Mouse (Mus musculus): ENCODE results near the gene D630036H23Rik. TPM values are rescaled to one million over a fixed set of nuclear protein-coding genes. Genes with fewer than 3 reads are reported as not detected.

The D630036H23Rik gene
- polyA plus RNA-seq, 1 experiment from 2014 or later, result 2.0 TPM

DNA sequence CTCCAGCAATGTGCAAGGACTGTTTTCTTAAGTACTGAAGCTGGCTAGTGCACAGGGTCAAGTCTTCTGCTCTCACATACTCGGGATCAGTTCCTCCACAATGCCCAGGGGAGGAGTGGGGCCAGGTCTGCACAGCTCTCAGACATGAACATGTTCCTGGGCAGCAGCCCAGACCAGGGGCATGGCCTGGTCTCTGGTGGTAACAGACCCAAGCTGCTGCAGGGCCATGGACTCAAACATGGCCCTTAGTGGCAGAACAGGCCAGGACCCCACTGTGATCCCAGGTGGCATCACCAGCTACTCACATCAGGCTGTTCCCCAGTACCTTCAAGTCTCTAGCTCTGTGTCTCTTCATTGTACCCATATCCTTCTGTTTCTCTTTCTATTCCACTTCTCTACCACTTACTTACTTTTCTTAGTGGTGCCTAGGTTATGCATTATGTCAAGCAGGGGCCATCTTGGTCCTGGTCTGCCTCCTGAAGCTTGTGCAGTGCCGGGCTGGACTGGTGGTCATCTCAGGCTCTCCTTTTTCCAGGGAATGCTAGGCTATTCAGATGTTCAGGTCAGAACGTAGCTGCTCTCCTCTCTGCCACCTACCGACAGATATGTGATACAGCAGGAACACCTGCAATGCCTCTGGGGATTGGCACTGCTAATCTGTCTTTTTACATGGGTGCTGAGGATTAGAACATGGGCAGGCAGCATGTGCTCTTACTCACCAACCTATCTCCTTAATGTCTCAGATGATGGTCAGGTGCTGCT lies 8.6 kb downstream of the D630036H23Rik start:
- H3K4me2 ChIP-seq, result no peak overlapping the region
- no peaks in the 10 kb centered on the region for H3K27me3 ChIP-seq
- no peak overlapping the region for H3K9ac ChIP-seq (replicated peaks)
- WGBS, result 51% methylated on average over 4 of the region's 4 CpGs
- H3K4me1 ChIP-seq (replicated peaks), result no peaks in the 10 kb centered on the region
- no peaks in the 10 kb centered on the region for H3K36me3 ChIP-seq
- no peak overlapping the region for H3K4me3 ChIP-seq (replicated peaks)
- no peaks in the 10 kb centered on the region for H3K9me3 ChIP-seq
- H3K27ac ChIP-seq, result no peak overlapping the region
- peak; percentile 63 for ATAC-seq (ENCODE audit: insufficient number of reproducible peaks, insufficient read depth, low FRiP score, low TSS enrichment, low read depth)

DNA sequence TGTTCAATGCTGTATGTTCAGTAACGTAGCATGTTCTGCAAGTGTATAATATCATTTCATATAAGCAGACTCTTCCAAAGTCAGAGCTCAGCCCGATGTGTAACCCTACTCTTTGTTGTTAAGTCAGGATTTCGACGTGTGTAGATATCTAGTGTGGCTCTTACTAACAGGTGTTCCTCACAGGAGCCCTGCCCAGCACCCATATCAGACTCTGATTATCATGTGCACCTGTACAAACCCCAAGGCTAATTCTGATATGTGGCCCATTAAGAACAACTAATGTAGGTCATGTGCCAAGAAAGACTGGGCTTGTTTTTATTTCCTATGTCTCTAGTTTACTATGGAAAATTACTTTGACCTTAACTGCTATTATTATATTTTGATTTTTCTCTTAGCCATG lies 18.0 kb downstream of the D630036H23Rik start:
- H3K4me2 ChIP-seq, result no peak overlapping the region
- H3K9me3 ChIP-seq, result peaks cover 3% of the 10 kb centered on the region; the same call in 1 of the 2 replicates
- no peak for ATAC-seq (ENCODE audit: insufficient number of reproducible peaks, insufficient read depth, low FRiP score, low TSS enrichment, low read depth)
- H3K36me3 ChIP-seq, result no peaks in the 10 kb centered on the region
- H3K27ac ChIP-seq, result no peak overlapping the region
- H3K4me1 ChIP-seq (replicated peaks), result no peaks in the 10 kb centered on the region
- WGBS, result 91% methylated on average over 4 of the region's 4 CpGs
- no peaks in the 10 kb centered on the region for H3K27me3 ChIP-seq
- no peak overlapping the region for H3K4me3 ChIP-seq (replicated peaks)
- H3K9ac ChIP-seq (replicated peaks), result no peak overlapping the region

DNA sequence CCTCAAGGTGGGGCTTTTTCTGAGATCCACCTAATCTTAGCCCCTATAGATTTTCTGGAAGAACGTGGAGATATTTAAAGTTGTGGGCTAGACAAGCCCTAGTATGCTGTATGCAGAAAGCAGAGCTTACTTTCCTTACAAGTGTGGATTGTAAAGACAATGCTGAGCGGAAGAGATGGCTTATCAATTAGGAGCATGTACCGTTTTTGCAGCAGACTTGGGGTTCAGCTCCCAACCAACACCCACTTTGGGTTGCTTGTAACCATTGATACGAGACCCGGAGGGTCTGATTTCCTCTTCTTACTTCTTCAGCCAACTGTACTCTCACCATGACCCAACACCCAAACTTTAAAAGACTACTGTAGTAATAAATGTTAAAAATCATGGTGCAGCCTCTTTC lies 21.3 kb downstream of the D630036H23Rik start:
- no peaks in the 10 kb centered on the region for H3K4me1 ChIP-seq (replicated peaks)
- no peaks in the 10 kb centered on the region for H3K36me3 ChIP-seq
- WGBS, result 92% methylated on average over 5 of the region's 5 CpGs
- no peak overlapping the region for H3K4me2 ChIP-seq
- no peak overlapping the region for H3K27ac ChIP-seq
- no peak overlapping the region for H3K4me3 ChIP-seq (replicated peaks)
- H3K27me3 ChIP-seq, result no peaks in the 10 kb centered on the region
- no peak overlapping the region for H3K9ac ChIP-seq (replicated peaks)
- peaks cover 3% of the 10 kb centered on the region; the same call in 1 of the 2 replicates for H3K9me3 ChIP-seq
- ATAC-seq (ENCODE audit: insufficient number of reproducible peaks, insufficient read depth, low FRiP score, low TSS enrichment, low read depth), result no peak

GRCm38 (mm10) chr12:36360064-36360463 lies 21.9 kb downstream of the D630036H23Rik start:
- no peak overlapping the region for H3K4me3 ChIP-seq (replicated peaks)
- H3K27ac ChIP-seq, result no peak overlapping the region
- H3K9me3 ChIP-seq, result peaks cover 3% of the 10 kb centered on the region; the same call in 1 of the 2 replicates
- H3K4me1 ChIP-seq (replicated peaks), result no peaks in the 10 kb centered on the region
- no peaks in the 10 kb centered on the region for H3K27me3 ChIP-seq
- no peaks in the 10 kb centered on the region for H3K36me3 ChIP-seq
- H3K4me2 ChIP-seq, result no peak overlapping the region
- no peak overlapping the region for H3K9ac ChIP-seq (replicated peaks)
- no peak for ATAC-seq (ENCODE audit: insufficient number of reproducible peaks, insufficient read depth, low FRiP score, low TSS enrichment, low read depth)
- 68% methylated on average over 3 of the region's 3 CpGs for WGBS

- H3K27me3 ChIP-seq, result no peaks in the 10 kb centered on the region
- H3K9ac ChIP-seq (replicated peaks), result no peak overlapping the region
- 84% methylated on average over 4 of the region's 4 CpGs for WGBS
- no peak overlapping the region for H3K27ac ChIP-seq
- no peaks in the 10 kb centered on the region for H3K9me3 ChIP-seq
- ATAC-seq (ENCODE audit: insufficient number of reproducible peaks, insufficient read depth, low FRiP score, low TSS enrichment, low read depth), result no peak
- H3K36me3 ChIP-seq, result no peaks in the 10 kb centered on the region
- no peak overlapping the region for H3K4me2 ChIP-seq
- H3K4me3 ChIP-seq (replicated peaks), result no peak overlapping the region
- no peaks in the 10 kb centered on the region for H3K4me1 ChIP-seq (replicated peaks)
Observed at GRCm38 (mm10) chr12:36344131-36344530, 37.9 kb downstream of the D630036H23Rik start.

DNA sequence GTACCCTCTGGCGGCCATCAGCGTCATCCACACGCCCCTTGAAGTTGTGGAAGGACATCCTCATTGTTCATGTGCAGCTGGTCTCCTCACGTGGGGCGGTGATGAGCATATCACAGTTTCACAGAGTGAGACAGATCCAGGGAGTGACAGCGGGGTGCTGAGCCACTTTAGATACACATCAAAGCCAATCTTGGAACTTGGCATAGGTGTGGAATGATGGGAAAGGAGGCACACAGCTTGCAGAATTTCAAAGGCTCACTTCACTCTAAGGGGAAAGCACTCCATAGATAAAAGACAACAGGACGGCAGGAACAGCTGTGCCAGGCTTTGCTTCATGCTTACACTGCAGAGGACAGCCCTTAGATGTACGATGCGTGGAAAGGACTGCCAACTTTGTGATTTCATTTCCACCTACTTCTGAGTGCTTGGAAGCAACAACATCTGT lies 48.1 kb downstream of the D630036H23Rik start:
- no peak overlapping the region for H3K4me3 ChIP-seq (replicated peaks)
- no peak overlapping the region for H3K4me2 ChIP-seq
- 61% methylated on average over 9 of the region's 9 CpGs for WGBS
- H3K4me1 ChIP-seq (replicated peaks), result no peaks in the 10 kb centered on the region
- H3K27me3 ChIP-seq, result no peaks in the 10 kb centered on the region
- no peak overlapping the region for H3K27ac ChIP-seq
- no peaks in the 10 kb centered on the region for H3K36me3 ChIP-seq
- no peak overlapping the region for H3K9ac ChIP-seq (replicated peaks)
- no peak for ATAC-seq (ENCODE audit: insufficient number of reproducible peaks, insufficient read depth, low FRiP score, low TSS enrichment, low read depth)
- H3K9me3 ChIP-seq, result no peaks in the 10 kb centered on the region

- WGBS, result 76% methylated on average over 1 of the region's 1 CpGs
- no peaks in the 10 kb centered on the region for H3K9me3 ChIP-seq
Observed at GRCm38 (mm10) chr12:36332676-36333075, 49.3 kb downstream of the D630036H23Rik start.

More at GRCm38 (mm10) chr12:36332676-36333075, 49.3 kb downstream of the D630036H23Rik start:
- H3K4me1 ChIP-seq (replicated peaks), result no peaks in the 10 kb centered on the region
- no peak overlapping the region for H3K4me2 ChIP-seq
- no peak for ATAC-seq (ENCODE audit: insufficient number of reproducible peaks, insufficient read depth, low FRiP score, low TSS enrichment, low read depth)
- H3K27ac ChIP-seq, result no peak overlapping the region
- H3K9ac ChIP-seq (replicated peaks), result no peak overlapping the region; the same call in 1 of the 2 replicates
- no peak overlapping the region for H3K4me3 ChIP-seq (replicated peaks)
- H3K27me3 ChIP-seq, result no peaks in the 10 kb centered on the region
- H3K36me3 ChIP-seq, result no peaks in the 10 kb centered on the region

Other genes with a start within 250 kb of the D630036H23Rik start
- 27.5 and 29.2 TPM in 2 replicates for gene Ankmy2, start 225.1 kb downstream of the D630036H23Rik start, polyA plus RNA-seq (2016; fragmentation: Nextera tagmentation; extraction: Ambion mirVana)
- gene Bzw2, start 224.1 kb downstream of the D630036H23Rik start, polyA plus RNA-seq (2016; fragmentation: Nextera tagmentation; extraction: Ambion mirVana), result 267 and 285 TPM in 2 replicates
- gene Lrrc72, start 128.8 kb downstream of the D630036H23Rik start, polyA plus RNA-seq (2016; fragmentation: Nextera tagmentation; extraction: Ambion mirVana), result not detected in 2 replicates
- 44.2 and 47.6 TPM in 2 replicates for gene Sostdc1, start 68.0 kb downstream of the D630036H23Rik start, polyA plus RNA-seq (2016; fragmentation: Nextera tagmentation; extraction: Ambion mirVana)
- gene Ispd, start 731 bp downstream of the D630036H23Rik start, polyA plus RNA-seq (2016; fragmentation: Nextera tagmentation; extraction: Ambion mirVana), result 7.2 and 7.6 TPM in 2 replicates

Data from limb, embryonic 12.5 days (tissue).